Mouse (Mus musculus) testis, adult 2 months (tissue): ENCODE data around the gene Alg11.

Experiments used
- CTCF ChIP-seq: fragments of 200-500 bp; IDR thresholded peaks from 2 replicates; pipeline ENCODE4 v1.5.1; 2012; ENCODE audit warnings: low read depth, mild to moderate bottlenecking, inconsistent platforms, low read length, moderate library complexity; ENCODE audit not compliant: control insufficient read depth, insufficient read depth, insufficient replicate concordance
- POLR2A ChIP-seq: fragments of 200-500 bp; IDR thresholded peaks from 2 replicates; pipeline ENCODE4 v1.6.1; 2012; ENCODE audit warnings: low read depth, mild to moderate bottlenecking, inconsistent platforms, low read length, moderate library complexity; ENCODE audit not compliant: control insufficient read depth

DNA sequence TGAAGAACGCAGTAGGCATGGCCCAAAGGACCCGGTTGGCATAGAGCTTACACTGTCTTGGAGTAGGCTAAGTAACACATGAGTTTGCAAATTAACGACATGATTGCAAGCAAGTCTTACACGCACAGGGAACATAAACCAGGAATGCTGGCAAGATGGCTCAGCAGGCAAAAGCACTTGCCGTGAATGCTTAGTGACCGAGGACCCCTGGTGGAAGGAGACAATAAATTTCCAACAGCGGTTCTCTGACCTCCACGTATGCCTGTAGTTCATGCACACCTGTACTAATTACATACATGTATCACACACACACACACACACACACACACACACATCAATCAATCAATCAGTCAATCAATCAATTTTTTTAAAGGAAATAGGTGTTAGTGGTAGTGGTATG lies 31.0 kb downstream of the Alg11 start:
- no peak for TF ChIP-seq POLR2A
- TF ChIP-seq CTCF: no peak
